Comparison of ENCODE assay signal across 16 mouse cellular contexts in the genomic region with DNA sequence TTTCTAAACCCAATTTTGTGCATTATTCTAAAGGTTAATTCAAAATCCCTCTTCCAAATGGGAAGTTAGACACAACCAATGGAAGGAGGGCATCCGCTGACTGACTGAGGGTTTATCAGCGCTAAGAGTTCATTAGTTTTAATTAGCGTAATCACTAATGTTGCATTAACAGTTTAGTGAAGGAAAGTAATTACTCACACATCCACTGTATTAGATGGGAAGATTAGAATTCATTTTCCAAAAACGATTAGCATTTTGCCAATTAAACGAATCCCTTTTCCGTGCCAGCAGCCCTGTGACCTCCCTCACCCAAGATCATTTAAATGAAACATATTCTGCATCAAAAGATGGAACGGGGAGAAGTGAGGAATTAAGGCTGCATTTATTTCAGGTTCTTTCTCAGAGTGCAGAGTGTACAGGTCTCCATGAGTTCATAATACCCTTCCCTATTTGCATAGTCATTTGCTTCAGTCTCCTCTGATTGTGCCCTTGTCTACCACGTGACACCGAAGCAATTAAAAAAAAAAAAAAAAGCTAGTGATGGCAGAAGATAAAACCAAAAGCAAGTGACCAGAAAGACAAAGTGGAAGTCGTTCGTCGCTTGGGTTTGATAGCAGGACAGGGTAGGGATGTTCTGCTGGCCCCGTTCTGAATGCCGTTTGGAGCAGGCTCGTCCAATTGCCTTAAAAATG.
DNase-seq lines count a peak whose midpoint lies in the region; ATAC-seq and TF ChIP-seq lines count a peak whose summit lies in the region.
"Had no signal": no experiment of that assay in that cellular context is flagged by ENCODE, and none has a peak within 500 bp of the region (broad histone marks: within the 10 kb centered on the region; RNA-seq: fewer than 3 reads in every experiment).

No protein-coding gene starts in this region.

- H3K4me2 ChIP-seq in heart, postnatal 0 days (ENCODE audit: low read depth, low read length) = peak overlapping the region; percentile 42
- no peak overlapping the region for H3K4me2 ChIP-seq in CH12.LX (ENCODE audit: insufficient read depth, low read depth, poor library complexity, severe bottlenecking)
- no peak overlapping the region for H3K4me2 ChIP-seq in hindbrain, embryonic 15.5 days
- H3K4me2 ChIP-seq: stomach, embryonic 15.5 days had no signal

- no peak for TF ChIP-seq EP300 in heart, postnatal 0 days (IDR thresholded peaks at IDR 0.05; ENCODE audit: low read depth)
- TF ChIP-seq EP300 in CH12.LX (IDR thresholded peaks at IDR 0.05; ENCODE audit: low read length) = no peak

- no peak for TF ChIP-seq CTCF in heart, postnatal 0 days (IDR thresholded peaks at IDR 0.05; ENCODE audit: low read depth)
- no peak for TF ChIP-seq CTCF in CH12.LX (conservative IDR thresholded peaks at IDR 0.05 in 1 of 2, IDR thresholded peaks at IDR 0.05 in 1 of 2; ENCODE audit: low read depth in 2 of 2, low read length in 2 of 2)

- no peaks in the 10 kb centered on the region for H3K36me3 ChIP-seq in heart, postnatal 0 days (replicated peaks; ENCODE audit: control insufficient read depth, insufficient read depth, low read length)
- H3K36me3 ChIP-seq in CH12.LX (replicated peaks in 1 of 2; ENCODE audit: control insufficient read depth in 1 of 2, insufficient read depth in 1 of 2, low read length in 1 of 2) = no peaks in the 10 kb centered on the region
- H3K36me3 ChIP-seq in forebrain, embryonic 10.5 days (replicated peaks) = no peaks in the 10 kb centered on the region
- H3K36me3 ChIP-seq in hindbrain, embryonic 15.5 days = no peaks in the 10 kb centered on the region
- H3K36me3 ChIP-seq: embryonic facial prominence, embryonic 10.5 days; stomach, embryonic 15.5 days had no signal

- H3K9ac ChIP-seq in heart, postnatal 0 days (replicated peaks; ENCODE audit: low read depth, low read length) = no peak overlapping the region
- H3K9ac ChIP-seq in CH12.LX (ENCODE audit: insufficient read depth, low read depth) = no peak overlapping the region
- no peak overlapping the region for H3K9ac ChIP-seq in hindbrain, embryonic 15.5 days
- H3K9ac ChIP-seq: stomach, embryonic 15.5 days had no signal

- no peak for ATAC-seq in heart, postnatal 0 days (ENCODE audit: insufficient read depth, low read depth)
- ATAC-seq in hindbrain, embryonic 15.5 days (ENCODE audit: low FRiP score, low read depth) = 0 out of 2 replicates have a peak, but pooled peaks have one; percentile 35

- H3K4me3 ChIP-seq in heart, postnatal 0 days (ENCODE audit: low read depth, low read length) = no peak overlapping the region
- H3K4me3 ChIP-seq in CH12.LX (replicated peaks in 1 of 3; ENCODE audit: low read depth in 2 of 3, low read length in 2 of 3, poor library complexity in 1 of 3) = no peak overlapping the region
- no peak overlapping the region for H3K4me3 ChIP-seq in forebrain, embryonic 10.5 days
- H3K4me3 ChIP-seq in hindbrain, embryonic 15.5 days = no peak overlapping the region
- H3K4me3 ChIP-seq: embryonic facial prominence, embryonic 10.5 days; gastrocnemius, adult 2 months; stomach, embryonic 15.5 days had no signal

- no peaks in the 10 kb centered on the region for H3K9me3 ChIP-seq in heart, postnatal 0 days (replicated peaks; ENCODE audit: control insufficient read depth, low read length)
- no peaks in the 10 kb centered on the region for H3K9me3 ChIP-seq in CH12.LX (replicated peaks; ENCODE audit: low read length)
- no peaks in the 10 kb centered on the region for H3K9me3 ChIP-seq in forebrain, embryonic 10.5 days
- no peaks in the 10 kb centered on the region for H3K9me3 ChIP-seq in hindbrain, embryonic 15.5 days
- H3K9me3 ChIP-seq: embryonic facial prominence, embryonic 10.5 days; stomach, embryonic 15.5 days had no signal

- H3K79me2 ChIP-seq in CH12.LX (replicated peaks; ENCODE audit: control insufficient read depth, extremely low read depth, insufficient read depth, poor library complexity, severe bottlenecking) = no peaks in the 10 kb centered on the region; the same call in 1 of the 2 replicates

- H3K27me3 ChIP-seq in heart, postnatal 0 days (ENCODE audit: control insufficient read depth, insufficient read depth, low read length) = no peaks in the 10 kb centered on the region
- H3K27me3 ChIP-seq in CH12.LX (replicated peaks) = no peaks in the 10 kb centered on the region
- peaks cover 7% of the 10 kb centered on the region; the same call in 1 of the 2 replicates for H3K27me3 ChIP-seq in forebrain, embryonic 10.5 days (ENCODE audit: poor library complexity, severe bottlenecking)
- H3K27me3 ChIP-seq in hindbrain, embryonic 15.5 days = no peaks in the 10 kb centered on the region
- H3K27me3 ChIP-seq: stomach, embryonic 15.5 days had no signal

- peaks cover 4% of the 10 kb centered on the region; the same call in 1 of the 2 replicates for H3K4me1 ChIP-seq in heart, postnatal 0 days (ENCODE audit: control insufficient read depth, insufficient read depth)
- H3K4me1 ChIP-seq in CH12.LX (ENCODE audit: control insufficient read depth in 1 of 2, insufficient read depth in 2 of 2) = peaks cover 6 to 16% of the 10 kb centered on the region in 2 experiments; a peak in 3 of 4 replicates
- H3K4me1 ChIP-seq in forebrain, embryonic 10.5 days = peaks cover 32% of the 10 kb centered on the region
- peaks cover 26% of the 10 kb centered on the region for H3K4me1 ChIP-seq in hindbrain, embryonic 15.5 days (replicated peaks)
- H3K4me1 ChIP-seq: stomach, embryonic 15.5 days had no signal

- no peak for TF ChIP-seq RAD21 in CH12.LX (IDR thresholded peaks at IDR 0.05; ENCODE audit: low read depth, low read length)

- TF ChIP-seq POLR2A in CH12.LX (IDR thresholded peaks at IDR 0.05; ENCODE audit: low read depth, low read length) = no peak

- dilution Hi-C loops in CH12.LX (cut with MboI; ENCODE audit: extremely low pct_ligation_motif_present, extremely low pct_unique_long_range_greater_than_20kb, low sequenced_read_pairs) = no loop called here

- DNase-seq in heart, postnatal 0 days (ENCODE audit: low spot score) = no peak
- DNase-seq in heart, adult 9 months (ENCODE audit: low spot score in 2 of 2) = no peak
- no peak for DNase-seq in CH12.LX (ENCODE audit: extremely low read depth)
- no peak for DNase-seq in forebrain, embryonic 10.5 days (ENCODE audit: extremely low spot score, low spot score)
- DNase-seq in right cerebral cortex, adult 18-20 months = no peak
- DNase-seq in layer of hippocampus, postnatal 14 days (ENCODE audit: low spot score in 2 of 2) = no peak
- no peak for DNase-seq in urinary bladder, postnatal 14 days (ENCODE audit: low spot score)
- DNase-seq: adrenal gland, postnatal 36 days; cerebellum, postnatal 25 days; gastrocnemius, adult 2 months; heart, postnatal 4 days; kidney, adult 2 months; lung, postnatal 4 days had no signal

- 64% methylated on average over 15 of the region's 15 CpGs for WGBS in heart, postnatal 0 days
- 80% methylated on average over 15 of the region's 15 CpGs for WGBS in forebrain, embryonic 10.5 days
- WGBS in hindbrain, embryonic 15.5 days = 56% methylated on average over 15 of the region's 15 CpGs

- no peak overlapping the region for H3K27ac ChIP-seq in heart, postnatal 0 days (ENCODE audit: low read depth)
- no peak overlapping the region for H3K27ac ChIP-seq in CH12.LX (ENCODE audit: insufficient read depth, low read depth)
- H3K27ac ChIP-seq in forebrain, embryonic 10.5 days = peak overlapping the region; percentile 70; the same call in 1 of the 2 replicates
- 0 out of 2 replicates have a peak overlapping the region, but pooled peaks have one; percentile 45 for H3K27ac ChIP-seq in hindbrain, embryonic 15.5 days (replicated peaks)
- H3K27ac ChIP-seq: embryonic facial prominence, embryonic 10.5 days; gastrocnemius, adult 2 months; stomach, embryonic 15.5 days had no signal

- in situ Hi-C loops in CH12.LX (cut with MboI; ENCODE audit: low pct_ligation_motif_present, low pct_unique_long_range_greater_than_20kb, low sequenced_read_pairs) = no loop called here

TF ChIP-seq in CH12.LX, 34 proteins besides CTCF, POLR2A, EP300 and RAD21:
- TF ChIP-seq KAT2A (IDR thresholded peaks at IDR 0.05; ENCODE audit: insufficient replicate concordance, low read length) (no peak), USF2 (conservative IDR thresholded peaks at IDR 0.05; ENCODE audit: low read depth, low read length) (peak; percentile 18; the same call in 1 of the 2 replicates), CHD1 (IDR thresholded peaks at IDR 0.05; ENCODE audit: low read depth, low read length) (no peak), ZMIZ1 (IDR thresholded peaks at IDR 0.05; ENCODE audit: low read depth, low read length) (no peak), ELF1 (IDR thresholded peaks at IDR 0.05; ENCODE audit: low read depth, low read length) (no peak), ETS1 (conservative IDR thresholded peaks at IDR 0.05; ENCODE audit: low read depth, low read length) (no peak), SIN3A (IDR thresholded peaks at IDR 0.05; ENCODE audit: low read length) (no peak), ZNF384 (IDR thresholded peaks at IDR 0.05; ENCODE audit: low read depth, low read length) (peak; percentile 73), USF1 (IDR thresholded peaks at IDR 0.05; ENCODE audit: low read depth, low read length) (no peak), MAZ (IDR thresholded peaks at IDR 0.05; ENCODE audit: low read depth, low read length) (no peak), JUND (conservative IDR thresholded peaks at IDR 0.05; ENCODE audit: low read depth, low read length) (no peak), CHD2 (IDR thresholded peaks at IDR 0.05; ENCODE audit: low read length) (no peak), TCF12 (IDR thresholded peaks at IDR 0.05; ENCODE audit: low read depth, low read length) (no peak), RCOR1 (conservative IDR thresholded peaks at IDR 0.05; ENCODE audit: low read depth, low read length) (no peak)
TF ChIP-seq in CH12.LX: peak in this region for 2.

Comparison
In these comparisons a context has a peak if more than half of its experiments do, and no peak if none do; other contexts are left out.
1. H3K27ac ChIP-seq: peak in forebrain, embryonic 10.5 days (single experiment) and hindbrain, embryonic 15.5 days (single experiment); none in heart, postnatal 0 days (single experiment) and CH12.LX (single experiment).